Mouse (Mus musculus) lung, postnatal 36 days (tissue): ENCODE data around the gene Cemip2.
"Not testable (repeated sequence)": the region's sequence is repeated elsewhere in the genome, so short reads cannot be mapped to it uniquely, and the experiment has no call there.

Experiments used
- DNase-seq: peaks from one replicate; pipeline ENCODE4 v3.0.0; 2022; ENCODE audit warnings: mixed read lengths

Cemip2 gene

GRCm38 (mm10) chr19:21866756-21867155 lies 88.6 kb downstream of the Cemip2 start:
- DNase-seq: not testable (repeated sequence)

- no peak for DNase-seq
Observed at GRCm38 (mm10) chr19:21868471-21868870, 90.3 kb downstream of the Cemip2 start.

GRCm38 (mm10) chr19:21882110-21882940 lies 104.2 kb downstream of the Cemip2 start:
- DNase-seq: peak; percentile 93

GRCm38 (mm10) chr19:21883053-21883452 lies 104.9 kb downstream of the Cemip2 start:
- no peak for DNase-seq

GRCm38 (mm10) chr19:21883922-21884321 lies 105.8 kb downstream of the Cemip2 start:
- DNase-seq: no peak

- no peak for DNase-seq
Observed at GRCm38 (mm10) chr19:21884385-21884784, 106.2 kb downstream of the Cemip2 start.

- peak; percentile 42 for DNase-seq
Observed at GRCm38 (mm10) chr19:21886166-21886657, 108.1 kb downstream of the Cemip2 start.

- peak; percentile 42 for DNase-seq
Observed at GRCm38 (mm10) chr19:21890699-21891098, 112.6 kb downstream of the Cemip2 start.

GRCm38 (mm10) chr19:21894792-21895191 lies 116.7 kb downstream of the Cemip2 start:
- DNase-seq: no peak

GRCm38 (mm10) chr19:21895540-21895939 lies 117.4 kb downstream of the Cemip2 start:
- no peak for DNase-seq

GRCm38 (mm10) chr19:21897122-21897827 lies 119.1 kb downstream of the Cemip2 start:
- DNase-seq: peak; percentile 80

- no peak for DNase-seq
Observed at GRCm38 (mm10) chr19:21898015-21898939, 120.1 kb downstream of the Cemip2 start.
